Mouse (Mus musculus): Measurements from ENCODE around the gene Zscan20. TPM values are rescaled to one million over a fixed set of nuclear protein-coding genes. Genes with fewer than 3 reads are reported as not detected.
A peak's percentile ranks its signal among the peaks of the same experiment; 100 is the strongest.

The Zscan20 gene
- total RNA-seq (2015; ENCODE audit: low replicate concordance) = 1.1 and 1.3 TPM in 2 replicates
- total RNA-seq (2017; ENCODE audit: low replicate concordance) = 0.77 TPM in 1 of 2 replicates, not detected in the other

DNA sequence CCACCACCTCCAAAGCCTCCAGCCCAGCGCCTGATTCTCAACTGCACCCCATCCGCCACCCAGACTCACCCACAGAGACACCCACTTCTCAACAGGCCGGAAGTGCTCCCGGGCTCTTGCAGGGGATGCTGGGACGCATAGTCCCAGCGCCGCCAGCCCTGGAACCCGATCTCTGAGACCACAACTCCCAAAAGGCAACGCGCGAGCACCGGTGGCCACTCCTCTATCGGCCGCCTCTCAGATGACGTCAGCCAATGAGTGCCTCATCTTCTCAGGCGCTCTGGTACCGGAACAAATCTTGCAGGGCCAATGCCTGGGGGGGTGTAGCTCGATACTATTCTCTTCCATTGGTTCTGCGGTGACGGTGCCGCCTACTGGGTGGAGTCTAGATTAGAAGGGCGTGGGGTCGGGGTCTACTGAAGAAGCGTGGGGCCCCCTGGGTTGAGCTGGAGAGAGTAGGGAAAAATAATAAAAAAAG lies at the start of gene Zscan20:
Zscan20 (minus strand) TSS at position 174 of the 478 bp plus-strand sequence.
- peak; percentile 97 for ATAC-seq (replicated peaks; ENCODE audit: low FRiP score, poor library complexity, severe bottlenecking)

DNA sequence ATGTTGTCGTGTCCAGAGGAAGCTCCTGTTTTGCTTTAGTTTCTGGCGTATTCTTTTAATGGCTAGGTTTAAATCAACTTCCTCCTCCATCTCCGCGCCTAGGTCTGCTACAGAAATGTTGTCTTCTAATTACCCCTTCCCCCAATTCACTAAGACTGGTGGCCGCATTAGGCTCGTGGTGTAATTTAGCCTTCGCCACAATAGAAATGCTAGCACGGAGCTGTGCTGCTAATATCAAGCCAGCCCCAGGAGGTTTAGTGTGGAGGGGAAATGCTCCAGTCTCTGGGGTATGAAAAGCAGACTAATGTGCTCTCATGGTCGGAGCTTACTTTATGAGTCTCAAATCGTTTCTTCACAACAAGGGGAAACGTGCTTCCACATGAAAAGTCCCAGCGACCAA lies 45.5 kb upstream of the Zscan20 start:
- ATAC-seq (replicated peaks; ENCODE audit: low FRiP score, poor library complexity, severe bottlenecking) = no peak

DNA sequence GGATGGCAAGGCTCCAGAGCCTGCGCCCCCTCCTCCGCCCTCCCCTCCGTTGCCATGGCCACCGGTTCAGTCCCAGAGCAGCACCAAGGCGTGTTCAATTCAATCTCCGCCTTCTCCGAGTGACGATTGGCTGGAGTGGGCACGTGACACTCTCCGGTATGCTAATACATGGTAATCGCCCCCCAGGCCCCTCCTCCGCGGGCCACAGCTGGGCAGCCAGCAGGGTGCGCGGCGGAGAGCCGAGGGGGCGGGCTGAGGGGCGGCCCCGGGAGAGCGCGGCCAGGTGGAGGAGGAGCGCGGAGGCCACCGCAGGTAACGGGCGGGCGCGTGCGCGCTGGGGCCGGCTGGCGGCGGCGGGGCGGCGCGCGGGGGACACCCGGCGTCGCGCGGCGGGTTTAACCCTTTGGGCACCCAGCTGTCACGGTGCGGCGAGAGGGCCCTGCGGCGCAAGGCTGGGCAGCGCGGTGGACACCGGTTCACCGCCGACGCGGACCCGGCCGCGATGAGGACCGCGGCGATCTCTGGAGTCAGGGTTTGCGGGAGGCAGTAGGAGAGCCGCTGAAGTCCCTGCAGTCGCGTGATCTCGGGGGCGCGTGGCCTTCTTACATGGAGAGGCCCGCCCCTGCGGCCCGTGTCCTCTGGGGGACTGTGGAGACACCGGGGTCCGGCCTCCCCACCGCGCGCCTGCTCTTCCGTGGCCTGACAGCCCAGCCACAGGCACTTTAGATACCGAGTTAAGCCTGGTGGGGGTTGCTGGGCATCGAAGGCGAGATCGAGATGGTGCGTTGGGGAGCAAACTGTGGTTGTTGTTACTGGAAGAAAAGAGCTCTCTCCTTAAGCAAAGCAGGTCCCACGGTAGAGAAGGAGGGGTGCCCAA lies 44.8 kb upstream of the Zscan20 start, which contains the start of gene Phc2:
Phc2 (plus strand) TSS at position 198 of the 877 bp plus-strand sequence.
- ATAC-seq (replicated peaks; ENCODE audit: low FRiP score, poor library complexity, severe bottlenecking) = peak; percentile 42; the same call in 1 of the 2 replicates

DNA sequence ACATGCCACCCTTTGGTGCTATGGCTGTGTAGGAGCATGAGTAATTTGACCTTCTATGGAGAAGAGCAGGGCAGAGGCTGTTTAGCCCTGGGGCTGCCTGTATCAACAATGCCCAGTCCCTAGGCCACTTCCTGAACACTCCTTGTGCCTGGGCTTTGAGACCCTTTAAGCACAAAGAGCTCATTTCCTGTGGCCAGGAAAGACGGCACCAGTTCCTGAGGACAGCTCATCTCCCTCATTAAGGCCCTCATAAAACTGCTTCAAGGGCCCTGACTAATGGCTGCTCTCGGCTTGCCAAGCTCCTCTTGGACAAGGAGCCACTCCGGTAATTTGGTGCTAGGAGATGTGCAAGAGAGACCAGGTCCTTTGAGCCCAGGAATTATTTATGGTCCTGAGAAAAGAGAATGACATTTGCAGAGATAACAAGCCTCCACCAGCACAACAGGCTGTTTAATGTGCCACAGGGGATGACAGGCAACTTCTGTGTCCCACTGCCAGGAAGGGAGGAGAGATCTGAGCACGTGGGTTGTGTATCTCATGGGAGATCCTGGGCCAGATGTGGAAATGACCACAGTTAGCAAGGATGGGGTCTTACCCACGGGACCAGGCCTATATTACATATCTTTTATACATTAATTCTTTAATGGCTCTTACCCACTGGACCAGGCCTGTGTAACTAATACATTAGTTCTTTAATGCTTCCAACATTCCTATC lies 42.8 kb upstream of the Zscan20 start:
- no peak for ATAC-seq (replicated peaks; ENCODE audit: low FRiP score, poor library complexity, severe bottlenecking)

DNA sequence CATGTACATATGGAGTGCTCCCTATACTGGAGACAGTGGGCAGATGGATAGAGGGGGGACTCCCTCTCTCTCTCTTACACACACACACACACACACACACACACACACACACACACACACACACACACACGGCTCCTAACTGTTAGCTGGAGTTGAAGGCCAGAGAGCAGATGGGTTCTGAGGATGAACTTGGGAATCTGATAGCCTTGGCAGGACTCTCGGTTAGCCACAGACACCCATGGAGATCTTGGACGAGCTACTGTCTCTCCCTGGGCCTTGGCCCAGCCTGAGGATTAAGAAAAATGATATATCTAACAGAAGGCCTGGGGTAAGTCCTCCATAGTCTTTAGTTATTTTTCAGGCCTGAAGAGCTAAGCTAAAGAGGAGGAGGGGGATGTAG lies 41.6 kb upstream of the Zscan20 start:
- ATAC-seq (replicated peaks; ENCODE audit: low FRiP score, poor library complexity, severe bottlenecking) = no peak

DNA sequence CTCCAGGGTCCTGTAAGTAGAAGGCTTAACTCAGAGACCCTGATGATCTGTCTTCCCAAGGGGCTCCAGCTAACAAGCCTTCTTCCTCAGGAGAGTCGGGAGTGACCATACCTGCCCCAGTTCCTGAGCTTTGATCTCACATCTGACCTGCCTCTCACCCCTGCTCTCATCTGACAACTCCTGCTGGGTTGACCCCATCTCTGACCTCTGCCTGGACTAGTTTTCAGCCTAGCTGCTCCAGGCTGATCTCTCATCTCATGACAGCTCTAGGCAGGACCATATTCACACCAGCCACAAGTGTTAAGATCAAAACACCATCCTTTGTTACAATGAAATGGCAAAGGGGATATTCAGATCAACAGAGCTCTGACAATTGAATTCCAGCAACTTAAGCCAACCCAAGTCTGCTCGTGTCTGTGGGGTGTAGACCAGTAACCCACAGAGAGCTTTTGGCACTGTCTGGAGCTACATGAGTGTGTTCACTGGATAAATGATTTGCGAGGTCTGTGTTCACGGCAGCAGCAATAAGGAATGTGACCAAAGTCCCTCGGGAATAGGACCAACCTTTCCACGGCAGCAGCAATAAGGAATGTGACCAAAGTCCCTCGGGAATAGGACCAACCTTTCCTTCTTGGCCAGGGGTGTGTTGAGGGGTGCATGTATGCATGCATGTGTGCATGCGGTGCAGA lies 38.8 kb upstream of the Zscan20 start:
- no peak for ATAC-seq (replicated peaks; ENCODE audit: low FRiP score, poor library complexity, severe bottlenecking)

DNA sequence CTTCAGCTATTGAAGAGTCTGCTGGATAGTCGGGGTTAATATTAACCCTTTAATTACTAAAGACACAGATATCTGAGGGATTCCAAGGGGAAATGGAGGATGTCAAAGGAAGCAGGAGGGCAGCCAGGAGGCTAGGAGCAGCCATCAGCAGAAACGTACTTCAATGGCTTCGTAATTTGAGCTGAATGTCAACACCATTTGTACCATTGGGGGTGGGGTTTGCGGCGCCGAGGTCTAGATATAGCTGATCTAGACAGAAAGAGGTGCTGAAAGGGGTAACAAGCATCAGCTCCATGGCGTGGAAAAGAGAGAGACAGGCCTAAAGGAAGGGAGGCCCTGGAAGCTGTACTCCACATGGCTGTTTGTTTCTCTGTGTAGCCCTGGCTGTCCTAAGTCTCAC lies 36.9 kb upstream of the Zscan20 start:
- no peak for ATAC-seq (replicated peaks; ENCODE audit: low FRiP score, poor library complexity, severe bottlenecking)

DNA sequence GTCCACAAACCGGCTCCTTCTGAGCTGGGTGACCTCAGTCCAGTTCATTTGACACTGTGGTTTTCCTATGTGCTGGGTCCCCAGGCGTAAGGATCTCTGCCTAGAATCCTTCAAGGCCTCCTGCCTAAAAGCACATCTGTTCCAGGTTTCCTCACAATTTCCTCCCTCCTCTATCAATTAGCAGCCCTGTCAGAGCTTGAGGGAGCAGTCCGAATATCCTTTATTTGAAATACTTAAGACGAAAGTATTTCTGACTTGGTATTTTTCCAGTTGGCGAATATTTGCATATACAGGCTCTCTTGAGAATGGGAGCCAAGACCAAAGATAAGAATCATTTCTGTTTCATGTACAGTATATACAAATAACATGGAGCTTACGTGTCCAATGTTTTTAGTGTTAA lies 36.0 kb upstream of the Zscan20 start:
- ATAC-seq (replicated peaks; ENCODE audit: low FRiP score, poor library complexity, severe bottlenecking) = no peak

DNA sequence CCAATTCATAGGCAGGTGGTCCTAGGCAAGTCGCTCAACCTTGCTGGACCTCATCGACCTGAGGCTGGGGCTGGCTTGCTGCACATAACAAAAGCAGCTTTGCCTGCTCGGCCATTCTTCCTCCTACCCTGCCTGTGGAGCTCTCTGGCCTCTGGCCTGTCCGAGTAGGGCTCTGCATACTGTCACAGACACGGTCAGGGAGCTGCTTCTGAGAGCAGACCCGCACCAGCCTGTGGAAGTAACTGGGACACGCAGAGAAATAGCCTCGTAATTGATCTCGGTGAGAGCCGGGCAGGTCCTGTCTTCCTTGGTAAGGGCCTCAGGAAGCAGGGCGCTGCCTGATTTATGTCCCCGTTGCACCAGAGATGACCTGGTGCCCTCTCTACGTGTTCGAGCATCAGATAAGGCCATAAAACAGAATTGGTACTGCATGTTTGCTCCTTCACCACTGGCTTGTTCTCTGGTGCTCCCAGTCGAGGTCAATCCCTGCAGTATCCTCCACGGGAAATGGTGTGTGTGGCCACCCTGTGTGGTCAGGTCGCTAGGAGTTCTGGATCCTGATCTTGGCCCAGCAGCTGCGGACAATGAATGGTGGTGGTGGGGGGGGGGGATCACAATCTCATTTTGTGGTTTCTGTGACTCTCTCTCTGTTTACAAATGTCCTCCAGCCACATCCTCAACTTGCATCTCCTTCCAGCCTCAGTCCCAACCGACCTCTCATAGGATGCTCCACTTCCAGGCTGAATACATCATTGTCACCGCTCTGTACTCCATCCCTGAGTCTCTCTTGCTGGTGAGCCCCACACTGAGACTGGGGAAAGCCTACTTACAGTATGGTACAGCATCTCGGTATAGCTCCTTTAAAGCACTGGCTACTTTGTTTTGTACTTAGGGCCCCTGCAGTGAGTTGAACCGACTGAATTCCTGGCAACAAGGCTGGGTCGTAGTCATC lies 32.1 kb upstream of the Zscan20 start:
- no peak for ATAC-seq (replicated peaks; ENCODE audit: low FRiP score, poor library complexity, severe bottlenecking)

DNA sequence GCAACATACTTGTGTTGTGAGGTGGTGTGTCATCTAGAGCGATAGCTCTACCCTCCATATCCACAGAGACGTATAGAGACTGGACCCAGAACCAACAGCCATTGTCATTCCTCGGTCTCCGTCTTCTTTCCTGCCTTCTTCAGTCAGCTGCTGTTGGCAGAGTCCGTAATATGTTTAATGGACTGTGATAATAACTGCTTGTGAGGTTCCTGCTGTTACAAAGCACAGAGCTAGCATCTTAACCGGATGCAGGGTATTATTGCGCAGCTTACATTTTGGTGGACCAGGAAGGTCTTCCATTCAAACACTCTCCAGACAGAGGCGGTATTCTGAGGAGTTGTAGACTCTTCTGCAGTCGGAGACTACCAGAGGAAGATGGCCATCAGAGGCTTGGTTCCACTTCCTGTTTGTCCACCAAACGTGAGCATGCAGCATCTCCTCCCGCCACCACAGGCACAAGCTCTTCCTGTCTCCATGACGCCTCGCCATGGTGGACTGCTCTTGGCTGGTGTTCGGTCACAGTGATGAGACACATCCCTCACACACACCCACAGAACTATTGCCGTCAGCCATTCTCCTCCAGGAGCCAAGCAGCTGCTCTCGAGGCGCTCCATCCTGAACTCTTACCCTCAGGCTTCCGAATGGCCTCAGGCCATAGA lies 28.5 kb upstream of the Zscan20 start:
- no peak for ATAC-seq (replicated peaks; ENCODE audit: low FRiP score, poor library complexity, severe bottlenecking)

DNA sequence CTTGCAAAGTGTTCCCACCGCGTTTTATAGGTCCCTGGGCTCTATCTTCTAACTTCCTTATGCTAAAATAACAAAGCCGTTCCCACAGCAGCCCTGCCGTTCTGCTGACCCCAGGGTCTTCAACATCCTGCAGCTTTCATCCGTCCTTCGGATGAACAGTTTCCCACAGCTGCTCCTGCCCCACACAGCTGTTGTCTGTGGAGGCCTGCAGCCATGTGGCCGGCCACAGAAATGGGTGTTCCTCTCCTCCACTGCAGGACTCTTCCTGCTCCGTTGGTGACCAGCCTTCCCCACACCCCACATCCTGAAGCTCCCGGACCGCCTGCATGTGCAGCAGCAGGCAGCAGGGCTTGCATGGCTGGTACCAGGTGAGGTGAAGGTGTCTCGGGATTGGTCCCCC lies 27.4 kb upstream of the Zscan20 start:
- ATAC-seq (replicated peaks; ENCODE audit: low FRiP score, poor library complexity, severe bottlenecking) = no peak

DNA sequence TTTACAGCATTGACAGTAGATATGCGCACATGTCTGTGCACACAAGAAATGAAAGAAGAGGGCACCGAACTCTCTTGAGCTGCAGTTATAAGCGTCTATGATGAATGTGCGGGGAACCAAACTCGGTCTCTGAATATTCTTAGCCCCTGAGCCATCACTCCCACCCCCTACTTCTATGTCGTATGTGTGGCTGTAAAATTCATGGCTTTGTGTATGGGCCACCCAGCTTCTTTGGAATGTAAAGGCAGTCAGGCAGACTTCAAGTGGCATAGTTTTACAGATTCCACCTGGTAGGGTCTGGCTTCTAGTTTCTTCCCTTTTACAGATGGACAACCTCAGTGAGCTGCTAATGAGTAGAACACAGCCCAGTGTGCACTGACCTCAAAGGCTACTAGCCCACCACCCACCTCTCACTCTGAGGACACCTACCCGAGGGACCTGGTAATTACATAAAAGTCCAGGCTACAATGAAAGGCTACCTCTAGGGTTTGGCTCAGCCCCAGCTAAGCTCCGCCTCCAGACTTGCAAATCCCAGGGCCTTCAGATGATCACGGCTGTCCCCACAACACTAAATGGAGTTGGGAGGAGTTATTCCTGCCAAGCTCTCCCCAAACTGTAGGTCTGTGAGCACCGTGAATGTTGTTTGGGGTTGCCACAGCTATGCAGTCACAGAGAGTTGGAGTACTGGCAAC lies 26.1 kb upstream of the Zscan20 start:
- no peak for ATAC-seq (replicated peaks; ENCODE audit: low FRiP score, poor library complexity, severe bottlenecking)

DNA sequence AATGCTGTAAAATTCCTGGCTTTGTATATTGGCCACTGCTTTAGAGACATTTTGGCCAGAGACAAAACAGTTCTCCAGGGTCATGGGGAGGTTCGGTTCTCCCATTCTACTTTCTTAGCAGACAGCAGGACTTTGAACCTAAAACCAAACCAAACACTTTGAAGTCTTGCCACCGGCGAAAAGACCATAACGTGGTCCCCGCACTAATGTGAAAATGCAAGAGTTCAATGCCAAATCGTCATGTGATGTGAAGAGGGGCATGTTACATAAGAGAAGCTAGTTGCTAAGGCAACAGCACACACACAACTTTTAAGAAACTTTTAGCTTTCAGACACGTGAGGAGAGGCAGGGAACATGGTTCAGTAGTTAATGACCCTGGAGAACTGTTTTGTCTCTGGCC lies 25.6 kb upstream of the Zscan20 start:
- no peak for ATAC-seq (replicated peaks; ENCODE audit: low FRiP score, poor library complexity, severe bottlenecking)

DNA sequence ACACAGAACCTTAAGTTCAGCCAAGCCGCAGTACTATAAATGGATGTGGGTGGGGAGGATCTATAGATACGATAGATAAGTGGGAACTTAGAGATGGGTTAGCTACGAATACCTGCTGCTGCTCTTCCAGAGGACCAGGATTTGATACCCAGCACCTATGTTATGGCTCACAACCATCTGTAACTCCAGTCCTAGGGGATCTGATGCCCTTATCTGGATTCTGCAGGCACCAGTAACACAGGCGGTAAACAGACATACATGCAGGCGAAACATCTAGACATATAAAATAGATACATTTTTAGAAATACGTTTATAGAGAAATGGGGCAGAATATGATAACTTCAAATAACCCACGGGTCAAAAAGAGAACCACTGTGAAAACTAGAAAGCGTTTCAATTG lies 11.2 kb upstream of the Zscan20 start:
- ATAC-seq (replicated peaks; ENCODE audit: low FRiP score, poor library complexity, severe bottlenecking) = no peak

DNA sequence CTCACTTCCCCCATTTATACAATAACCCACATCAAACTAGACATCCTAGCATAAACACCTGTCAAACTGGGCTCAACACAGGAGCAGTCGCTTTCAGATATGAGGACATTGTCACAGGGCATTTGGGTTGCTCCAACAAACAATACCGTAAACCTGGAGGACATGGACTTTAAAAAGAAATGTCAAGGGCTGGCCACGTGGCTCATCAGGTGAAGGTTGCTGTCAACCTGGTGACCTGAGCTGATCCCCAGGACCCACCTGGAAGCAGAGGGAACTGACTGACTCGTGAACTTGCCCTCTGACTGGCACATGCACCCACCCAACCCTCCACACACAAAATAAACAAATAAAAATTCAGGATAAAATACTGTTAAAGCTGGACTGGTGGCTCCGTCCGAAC lies 10.7 kb upstream of the Zscan20 start:
- ATAC-seq (replicated peaks; ENCODE audit: low FRiP score, poor library complexity, severe bottlenecking) = no peak

DNA sequence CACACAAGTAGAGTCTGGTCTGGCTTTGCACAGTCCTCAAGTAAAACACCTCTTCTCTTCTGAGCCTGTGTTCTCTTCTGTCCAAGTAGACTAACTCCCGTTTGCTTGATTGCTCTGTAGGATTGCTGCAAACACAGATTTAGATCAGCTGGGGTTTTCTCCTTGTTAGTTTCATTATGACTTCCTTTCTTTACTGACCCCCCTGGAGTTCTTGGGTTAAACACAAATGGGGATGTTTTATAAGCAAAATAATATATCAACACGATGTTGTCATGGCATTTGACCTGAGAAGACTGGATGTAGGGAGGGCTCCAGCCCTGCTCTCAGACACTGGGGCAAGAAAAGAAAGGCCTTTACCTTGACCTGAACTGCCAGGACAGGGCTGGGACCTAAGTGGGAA lies 9.1 kb upstream of the Zscan20 start:
- ATAC-seq (replicated peaks; ENCODE audit: low FRiP score, poor library complexity, severe bottlenecking) = no peak

DNA sequence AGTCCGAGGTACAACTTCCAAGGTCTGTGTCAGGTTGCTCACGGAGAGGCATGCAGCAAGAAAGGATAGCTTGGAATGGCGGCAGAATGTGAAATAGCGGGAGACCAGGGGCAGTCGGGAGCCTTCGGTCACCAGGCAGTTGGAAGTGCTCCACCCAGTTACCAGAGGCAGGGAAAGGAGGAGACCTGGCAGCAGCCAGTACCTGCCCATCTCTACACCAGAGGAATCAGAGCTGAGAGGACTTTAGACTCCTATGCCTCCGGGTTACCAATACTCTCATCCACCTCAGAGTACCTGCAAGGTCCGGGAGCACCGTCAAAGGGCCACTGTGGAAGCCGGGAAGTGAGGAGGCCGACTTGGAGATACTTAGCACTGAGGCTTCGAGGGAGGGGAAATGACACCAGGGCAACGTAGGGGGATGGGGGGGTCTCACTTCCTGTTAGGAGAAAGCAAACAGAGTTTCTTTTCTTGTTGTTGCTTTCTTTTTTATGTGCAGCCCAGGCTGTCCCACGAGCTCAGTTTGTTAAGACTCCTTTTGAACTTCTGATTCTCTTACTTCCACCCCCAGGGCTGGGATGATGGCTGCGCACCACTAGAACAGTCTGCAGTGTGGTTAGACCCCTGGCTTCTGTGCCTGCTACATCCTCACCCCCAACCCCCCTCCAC lies 8.5 kb upstream of the Zscan20 start, which contains the start of gene Tlr12:
Tlr12 (minus strand) TSS at position 374 of the 666 bp plus-strand sequence.
- no peak for ATAC-seq (replicated peaks; ENCODE audit: low FRiP score, poor library complexity, severe bottlenecking)
